Mouse (Mus musculus): ENCODE results near the gene Dnhd1.
"Not testable (repeated sequence)": the region's sequence is repeated elsewhere in the genome, so short reads cannot be mapped to it uniquely, and the experiment has no call there.

Gene Dnhd1

GRCm38 (mm10) chr7:105740089-105740795 lies 89.6 kb downstream of the Dnhd1 start:
- DNase-seq (ENCODE audit: low read depth): no peak

GRCm38 (mm10) chr7:105740851-105741250 lies 90.2 kb downstream of the Dnhd1 start:
- DNase-seq (ENCODE audit: low read depth): no peak

- no peak for DNase-seq (ENCODE audit: low read depth)
Observed at GRCm38 (mm10) chr7:105741978-105742377, 91.4 kb downstream of the Dnhd1 start.

- not testable (repeated sequence) for DNase-seq (ENCODE audit: low read depth)
Observed at GRCm38 (mm10) chr7:105742539-105743215, 92.0 kb downstream of the Dnhd1 start.

- DNase-seq (ENCODE audit: low read depth): not testable (repeated sequence)
Observed at GRCm38 (mm10) chr7:105743246-105743925, 92.8 kb downstream of the Dnhd1 start.

GRCm38 (mm10) chr7:105743926-105744590 lies 93.4 kb downstream of the Dnhd1 start, which contains the start of gene Taf10:
Gene Taf10, minus strand, starts transcription at chr7:105744361.
- peak; percentile 96 for DNase-seq (ENCODE audit: low read depth)

- no peak for DNase-seq (ENCODE audit: low read depth)
Observed at GRCm38 (mm10) chr7:105747776-105748175, 97.1 kb downstream of the Dnhd1 start.

GRCm38 (mm10) chr7:105751491-105752433 lies 101.1 kb downstream of the Dnhd1 start, which contains the start of gene Tpp1:
Gene Tpp1, minus strand, starts transcription at chr7:105752235.
- peak; percentile 97 for DNase-seq (ENCODE audit: low read depth)

GRCm38 (mm10) chr7:105752716-105753115 lies 102.1 kb downstream of the Dnhd1 start:
- no peak for DNase-seq (ENCODE audit: low read depth)

- DNase-seq (ENCODE audit: low read depth): no peak
Observed at GRCm38 (mm10) chr7:105753281-105753680, 102.7 kb downstream of the Dnhd1 start.

- no peak for DNase-seq (ENCODE audit: low read depth)
Observed at GRCm38 (mm10) chr7:105761813-105762484, 111.3 kb downstream of the Dnhd1 start.

GRCm38 (mm10) chr7:105762517-105763270 lies 112.1 kb downstream of the Dnhd1 start:
- no peak for DNase-seq (ENCODE audit: low read depth)

- no peak for DNase-seq (ENCODE audit: low read depth)
Observed at GRCm38 (mm10) chr7:105764331-105764730, 113.7 kb downstream of the Dnhd1 start.

- no peak for DNase-seq (ENCODE audit: low read depth)
Observed at GRCm38 (mm10) chr7:105767729-105768165, 117.1 kb downstream of the Dnhd1 start.

GRCm38 (mm10) chr7:105769959-105770358 lies 119.3 kb downstream of the Dnhd1 start:
- no peak for DNase-seq (ENCODE audit: low read depth)
